Mouse (Mus musculus) forebrain, postnatal 0 days (tissue): ENCODE data around the gene Wdr18. TPM values are rescaled to one million over a fixed set of nuclear protein-coding genes. Genes with fewer than 3 reads are reported as not detected.

Experiments
- ATAC-seq: fragments of 200-750 bp; cut with Nextera tagmentation; 2 replicates; pipeline ENCODE4 v1.8.0; 2017; ENCODE audit warnings: mild to moderate bottlenecking, moderate library complexity
- DNase-seq: peaks from one replicate; pipeline ENCODE4 v3.0.0-alpha.2; 2015
- H3K27ac ChIP-seq: fragments of 300-500 bp; sonication (generic); 2 replicates; pipeline ENCODE4 v1.5.1; 2014; ENCODE audit warnings: low read depth, mild to moderate bottlenecking, antibody characterized with exemption, low read length, moderate library complexity, mixed read lengths
- H3K27me3 ChIP-seq: fragments of 300-500 bp; sonication (generic); 2 replicates; pipeline ENCODE4 v1.6.1; 2014; ENCODE audit warnings: mild to moderate bottlenecking, low read length, mixed read lengths; ENCODE audit not compliant: insufficient read depth
- H3K36me3 ChIP-seq: fragments of 300-500 bp; sonication (generic); 2 replicates; pipeline ENCODE4 v1.6.1; 2014; ENCODE audit warnings: mild to moderate bottlenecking, moderate library complexity; ENCODE audit not compliant: insufficient read depth
- H3K4me1 ChIP-seq: fragments of 300-500 bp; sonication (generic); 2 replicates; pipeline ENCODE4 v1.6.1; 2014; ENCODE audit warnings: antibody characterized with exemption; ENCODE audit not compliant: insufficient read depth
- H3K4me2 ChIP-seq: fragments of 300-500 bp; sonication (generic); 2 replicates; pipeline ENCODE4 v1.6.1; 2014; ENCODE audit warnings: low read depth, mild to moderate bottlenecking, moderate library complexity
- H3K4me3 ChIP-seq: fragments of 300-500 bp; sonication (generic); 2 replicates; pipeline ENCODE4 v1.5.1; 2014; ENCODE audit warnings: low read depth, low read length, mixed read lengths
- H3K9ac ChIP-seq: fragments of 300-500 bp; sonication (generic); 2 replicates; pipeline ENCODE4 v1.6.1; 2014; ENCODE audit warnings: mild to moderate bottlenecking
- H3K9me3 ChIP-seq: fragments of 300-500 bp; sonication (generic); 2 replicates; pipeline ENCODE4 v1.6.1; 2016; ENCODE audit warnings: low read length
- CTCF ChIP-seq: sonication (generic); IDR thresholded peaks from 2 replicates; pipeline ENCODE4 v1.5.1; 2016; ENCODE audit warnings: antibody characterized with exemption, control low read depth, low read depth
- WGBS: fragments of 180-500 bp; shearing (Covaris S2); extraction: QIAGEN DNeasy Blood & Tissue Kit; methylation state at CpG from one replicate; pipeline ENCODE4 v1.1.7; 2014; 5-methylcytosine and 5-hydroxymethylcytosine counted together
- polyA plus RNA-seq: library from polyadenylated mRNA; unstranded; fragments of >200 nt; fragmentation: Nextera tagmentation; extraction: Ambion mirVana; gene quantifications from 2 replicates; pipeline ENCODE4 v1.2.1, GENCODE M21; 2015
- total RNA-seq: library from RNA; depleted of rRNA; stranded (reverse); fragments of >200 nt; gene quantifications from 2 replicates; pipeline ENCODE4 v1.2.3, GENCODE M21; 2014

Gene Wdr18
- total and polyA plus RNA-seq, 2 experiments from 2014 or later: 58.2 to 107 TPM

DNA sequence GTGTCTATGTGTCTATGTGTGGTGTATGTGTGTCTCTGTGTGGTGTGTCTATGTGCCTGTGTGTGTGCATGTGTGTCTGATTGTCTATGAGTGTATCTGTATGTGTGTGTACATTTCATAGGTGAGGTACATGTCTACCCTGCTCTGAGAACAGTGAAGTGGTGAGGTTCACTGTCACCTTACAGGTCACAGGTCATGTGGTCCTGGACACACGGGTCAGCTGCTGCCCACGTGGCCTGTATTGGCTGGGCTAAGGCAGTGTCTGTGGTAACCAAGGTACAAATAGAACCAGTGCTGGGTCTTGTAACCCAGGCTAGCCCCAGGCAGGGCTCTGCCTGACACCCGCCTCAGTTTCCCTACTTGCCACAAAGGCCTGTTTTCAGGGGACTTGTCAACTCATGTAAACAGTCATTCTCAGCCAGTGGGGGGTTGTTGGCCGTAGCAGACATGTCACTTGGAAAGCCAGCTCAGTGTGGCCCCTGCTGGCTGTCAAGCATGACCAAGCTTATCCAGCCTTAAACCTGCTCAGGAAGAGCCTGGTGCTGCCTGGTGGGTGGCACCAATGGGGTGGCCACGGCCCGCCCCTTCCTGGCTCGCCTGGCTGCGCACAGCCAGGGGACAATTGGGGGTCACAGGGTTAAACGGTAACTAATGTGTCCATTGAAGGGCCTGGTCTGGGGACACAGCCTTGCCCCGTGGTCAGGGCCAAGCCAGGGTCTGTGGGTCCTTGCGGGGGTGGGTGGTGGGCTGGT lies 22.0 kb upstream of the Wdr18 start:
- Histone ChIP-seq H3K27me3 (no peaks in the 10 kb centered on the region), H3K9ac (no peak overlapping the region), H3K9me3 (no peaks in the 10 kb centered on the region), H3K27ac (no peak overlapping the region), H3K4me2 (no peak overlapping the region), H3K36me3 (no peaks in the 10 kb centered on the region; the same call in 1 of the 2 replicates), H3K4me3 (no peak overlapping the region), H3K4me1 (no peaks in the 10 kb centered on the region)
- no peak for TF ChIP-seq CTCF
- WGBS: 71% methylated on average over 11 of the region's 11 CpGs
- DNase-seq (no peak), ATAC-seq (no peak)

DNA sequence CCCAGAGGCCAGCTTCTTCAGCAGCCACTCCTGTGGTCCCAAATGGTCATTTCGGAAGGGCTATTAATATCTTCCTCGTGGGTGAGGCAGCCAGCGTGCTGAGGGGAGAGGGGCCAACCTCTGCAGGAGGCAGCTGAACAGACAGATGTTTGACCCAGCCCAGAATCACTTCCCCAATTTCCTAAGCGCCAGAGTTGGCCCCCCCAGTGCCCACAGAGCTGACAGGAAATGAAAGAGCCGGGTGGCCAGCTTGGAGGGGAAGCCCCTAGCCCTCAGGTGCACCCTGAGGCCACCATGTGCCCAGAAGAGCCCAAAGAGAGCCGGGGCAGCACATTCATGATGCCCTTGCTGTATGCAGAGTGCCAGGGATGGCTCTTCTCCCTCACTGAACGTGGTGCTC lies 19.2 kb upstream of the Wdr18 start:
- no peak overlapping the region for H3K27ac ChIP-seq
- no peak for ATAC-seq
- no peak overlapping the region for H3K4me3 ChIP-seq
- H3K36me3 ChIP-seq: no peaks in the 10 kb centered on the region
- H3K27me3 ChIP-seq: no peaks in the 10 kb centered on the region
- H3K9ac ChIP-seq: no peak overlapping the region
- H3K4me1 ChIP-seq: no peaks in the 10 kb centered on the region
- TF ChIP-seq CTCF: no peak
- WGBS: 74% methylated on average over 7 of the region's 7 CpGs
- no peak for DNase-seq
- no peak overlapping the region for H3K4me2 ChIP-seq
- no peaks in the 10 kb centered on the region for H3K9me3 ChIP-seq

GRCm38 (mm10) chr10:79942988-79943387 lies 17.0 kb upstream of the Wdr18 start:
- Histone ChIP-seq H3K27ac (no peak overlapping the region), H3K9me3 (no peaks in the 10 kb centered on the region), H3K4me2 (no peak overlapping the region), H3K36me3 (no peaks in the 10 kb centered on the region), H3K4me3 (no peak overlapping the region), H3K27me3 (no peaks in the 10 kb centered on the region), H3K9ac (no peak overlapping the region), H3K4me1 (no peaks in the 10 kb centered on the region)
- ATAC-seq (no peak), DNase-seq (no peak)
- no peak for TF ChIP-seq CTCF
- 93% methylated on average over 1 of the region's 1 CpGs for WGBS

DNA sequence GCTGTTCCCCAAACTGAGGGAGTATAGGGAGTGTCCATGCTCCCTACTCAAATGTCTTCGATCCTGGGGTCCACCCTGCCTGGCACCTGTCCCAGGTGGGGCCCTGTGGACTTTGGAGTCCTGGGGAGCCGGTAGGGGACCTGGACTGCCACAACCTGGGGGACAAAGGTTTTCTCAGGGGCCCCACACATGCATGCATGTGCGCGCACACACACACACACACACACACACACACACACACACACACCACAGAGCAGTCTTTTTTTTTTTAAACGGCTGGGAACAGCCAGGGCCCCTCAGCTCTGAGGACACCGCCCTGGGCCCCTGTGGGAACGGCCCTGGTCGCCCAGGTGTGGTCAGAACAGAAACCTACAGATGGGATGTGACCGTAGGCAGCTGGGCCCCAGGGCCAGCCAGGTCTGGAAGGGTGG lies 16.5 kb upstream of the Wdr18 start:
- Histone ChIP-seq H3K4me2 (no peak overlapping the region), H3K4me3 (no peak overlapping the region), H3K9me3 (no peaks in the 10 kb centered on the region), H3K9ac (no peak overlapping the region), H3K36me3 (no peaks in the 10 kb centered on the region), H3K27me3 (no peaks in the 10 kb centered on the region), H3K4me1 (no peaks in the 10 kb centered on the region), H3K27ac (no peak overlapping the region)
- 82% methylated on average over 9 of the region's 9 CpGs for WGBS
- ATAC-seq (no peak), DNase-seq (no peak)
- TF ChIP-seq CTCF: no peak

DNA sequence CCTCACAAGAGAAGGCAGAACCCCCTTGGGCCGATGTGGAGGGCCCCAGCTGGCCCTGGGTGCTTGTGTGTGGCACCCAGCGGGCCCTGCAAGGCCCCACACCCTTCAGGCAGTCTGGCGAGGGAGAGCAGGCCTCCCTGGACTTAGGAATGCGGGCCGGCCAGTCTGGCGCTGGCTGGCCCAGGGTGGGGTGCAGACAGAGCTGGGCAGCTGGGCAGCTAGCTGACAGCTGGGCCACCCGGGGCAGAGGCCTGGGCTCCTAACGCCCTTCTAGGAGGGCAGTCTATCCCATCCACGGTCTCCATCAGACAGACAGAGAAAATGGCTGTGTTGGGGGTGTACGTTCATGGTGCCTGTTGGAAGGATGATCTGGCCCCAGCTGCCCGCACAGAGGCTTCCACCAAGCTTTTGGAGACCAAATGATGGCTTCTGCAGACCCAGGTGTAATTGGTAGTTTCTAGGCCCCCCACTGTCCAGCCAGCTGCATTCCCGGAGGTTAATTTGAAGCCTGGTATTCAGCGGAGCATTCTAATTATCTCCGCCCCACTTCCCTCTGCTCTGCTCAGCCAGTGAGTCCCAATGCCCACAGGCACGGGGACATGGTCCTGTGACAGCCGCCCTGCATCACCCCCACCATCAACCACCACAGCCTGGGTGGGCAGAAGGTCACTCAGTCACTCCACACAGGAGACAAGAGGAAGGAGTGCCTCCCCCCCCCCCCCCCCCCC lies 14.3 kb upstream of the Wdr18 start:
- 19% methylated on average over 16 of the region's 16 CpGs for WGBS
- Histone ChIP-seq H3K27ac (no peak overlapping the region), H3K4me1 (no peaks in the 10 kb centered on the region), H3K36me3 (peaks cover 11% of the 10 kb centered on the region; the same call in 1 of the 2 replicates), H3K9me3 (no peaks in the 10 kb centered on the region), H3K9ac (no peak overlapping the region), H3K4me3 (no peak overlapping the region), H3K27me3 (no peaks in the 10 kb centered on the region), H3K4me2 (no peak overlapping the region)
- TF ChIP-seq CTCF: no peak
- ATAC-seq: 0 out of 2 replicates have a peak, but pooled peaks have one; percentile 32
- DNase-seq: no peak

DNA sequence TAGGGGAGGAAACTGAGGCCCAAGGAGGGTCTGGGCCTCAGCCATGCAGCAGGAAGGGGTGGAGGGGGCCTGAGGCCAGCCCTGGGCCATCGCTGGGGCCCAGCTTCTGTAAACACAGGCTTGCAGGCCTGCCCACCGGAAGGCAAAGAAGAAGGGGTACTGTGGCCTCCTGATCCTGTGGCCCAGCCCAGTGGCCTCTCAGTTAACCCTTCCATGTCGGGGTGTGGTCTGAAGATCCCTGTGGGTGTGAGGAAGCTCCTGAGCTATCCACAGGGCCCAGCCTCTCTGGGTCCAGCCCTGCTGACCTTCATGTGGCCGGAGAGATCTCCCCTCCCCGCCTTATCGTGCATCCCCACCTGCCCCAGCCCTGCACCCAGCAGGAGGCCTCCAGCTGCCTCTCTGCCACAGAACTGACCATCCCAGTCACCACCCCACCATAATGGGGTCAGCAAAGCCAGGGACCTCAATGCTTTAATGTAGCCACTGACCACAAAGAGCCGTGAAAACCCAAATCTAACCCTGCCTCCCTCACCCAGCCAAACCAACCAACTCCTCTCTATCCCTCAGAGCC lies 13.1 kb upstream of the Wdr18 start:
- no peak for TF ChIP-seq CTCF
- Histone ChIP-seq H3K4me3 (no peak overlapping the region), H3K9ac (no peak overlapping the region), H3K27ac (no peak overlapping the region), H3K4me2 (no peak overlapping the region), H3K9me3 (no peaks in the 10 kb centered on the region), H3K4me1 (no peaks in the 10 kb centered on the region), H3K27me3 (no peaks in the 10 kb centered on the region), H3K36me3 (peaks cover 19% of the 10 kb centered on the region)
- ATAC-seq (no peak), DNase-seq (no peak)
- WGBS: 34% methylated on average over 7 of the region's 7 CpGs

GRCm38 (mm10) chr10:79947502-79947901 lies 12.4 kb upstream of the Wdr18 start:
- DNase-seq (no peak), ATAC-seq (no peak)
- Histone ChIP-seq H3K4me3 (no peak overlapping the region), H3K4me1 (no peaks in the 10 kb centered on the region), H3K27ac (no peak overlapping the region), H3K27me3 (no peaks in the 10 kb centered on the region), H3K4me2 (no peak overlapping the region), H3K9ac (no peak overlapping the region), H3K9me3 (no peaks in the 10 kb centered on the region), H3K36me3 (peaks cover 19% of the 10 kb centered on the region)
- 83% methylated on average over 6 of the region's 6 CpGs for WGBS
- TF ChIP-seq CTCF: no peak
